Mouse (Mus musculus) retina, adult 2 months (tissue): Measurements from ENCODE around the gene Prss34.
A peak's percentile ranks its signal among the peaks of the same experiment; 100 is the strongest.

Experiments
- DNase-seq: peaks from one replicate; pipeline ENCODE4 v3.0.0-alpha.2; 2012; ENCODE audit warnings: low read depth, low spot score

The Prss34 gene

DNA sequence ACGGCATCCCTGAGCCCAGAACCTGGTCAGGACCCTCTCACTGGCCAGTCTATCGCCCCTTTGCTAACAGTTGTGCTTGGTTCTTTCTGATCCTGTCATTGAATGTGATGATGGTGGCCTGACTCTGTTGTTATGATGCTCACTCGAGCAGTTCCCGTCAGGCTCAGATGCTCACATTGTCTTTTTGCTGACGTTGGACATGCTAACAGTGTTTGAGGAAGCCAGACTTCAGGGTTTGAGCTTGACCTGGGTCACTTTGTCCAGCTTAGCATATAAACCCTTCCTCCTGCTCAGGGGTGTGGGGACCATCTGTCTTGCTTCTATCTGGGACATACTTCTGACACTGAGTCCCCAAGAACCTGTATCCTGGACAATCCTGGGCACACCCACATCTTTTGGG, 20.2 kb downstream of the Prss34 start, which contains the start of gene Prss29:
Gene Prss29, plus strand, starts transcription at position 301 of the 400 bp plus-strand sequence.
- no peak for DNase-seq

DNA sequence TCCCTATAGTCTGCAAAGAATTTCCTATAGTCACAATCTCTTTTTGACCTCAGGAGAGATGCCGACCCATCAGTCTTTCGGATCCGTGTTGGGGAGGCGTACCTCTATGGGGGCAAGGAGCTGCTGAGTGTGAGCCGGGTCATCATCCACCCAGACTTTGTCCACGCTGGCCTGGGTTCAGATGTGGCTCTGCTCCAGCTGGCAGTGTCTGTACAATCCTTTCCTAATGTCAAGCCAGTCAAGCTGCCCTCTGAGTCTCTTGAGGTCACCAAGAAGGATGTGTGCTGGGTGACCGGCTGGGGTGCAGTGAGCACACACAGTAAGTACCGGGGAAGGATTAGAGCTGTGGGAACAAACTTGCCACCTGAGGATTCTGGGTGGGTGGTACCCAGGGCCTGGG, 22.6 kb downstream of the Prss34 start:
- DNase-seq = no peak

DNA sequence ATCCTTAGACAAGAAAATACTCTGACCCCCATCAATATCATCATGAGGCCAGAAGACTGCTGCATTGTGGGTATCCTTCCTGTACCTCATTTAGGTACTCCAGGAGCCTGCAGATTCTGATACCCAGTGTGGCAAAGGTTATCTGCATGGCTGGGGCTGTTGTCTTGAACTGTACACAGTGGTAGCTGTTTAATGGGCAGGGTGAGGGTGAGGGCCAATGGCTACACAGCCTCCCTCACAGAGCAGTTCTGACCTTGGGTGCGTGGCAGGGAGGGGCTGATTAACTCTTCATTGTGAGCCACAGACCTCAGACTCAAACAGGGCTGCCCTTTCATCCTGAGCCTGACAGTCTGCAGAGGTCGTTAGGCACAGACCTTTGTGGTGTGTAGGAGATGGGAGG, 24.7 kb downstream of the Prss34 start:
- DNase-seq = no peak

DNA sequence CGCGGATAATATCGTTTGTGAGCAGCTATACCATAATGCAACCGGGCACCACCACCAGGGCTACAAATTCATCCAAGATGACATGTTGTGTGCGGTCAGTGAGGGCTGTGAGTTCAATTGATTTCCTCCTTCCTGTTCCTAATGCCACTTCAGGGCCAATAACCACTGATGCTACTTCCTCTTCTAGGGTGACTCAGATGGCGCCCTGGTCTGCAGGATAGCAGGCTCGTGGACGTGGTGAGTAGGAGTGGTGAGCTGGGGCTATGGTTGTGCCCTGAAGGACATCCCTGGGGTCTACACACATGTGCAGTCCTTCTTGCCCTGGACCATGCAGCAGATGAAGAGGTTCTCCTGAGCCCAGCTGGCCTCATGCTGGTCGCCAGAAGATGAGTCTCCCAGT, 34.1 kb downstream of the Prss34 start:
- DNase-seq = no peak

DNA sequence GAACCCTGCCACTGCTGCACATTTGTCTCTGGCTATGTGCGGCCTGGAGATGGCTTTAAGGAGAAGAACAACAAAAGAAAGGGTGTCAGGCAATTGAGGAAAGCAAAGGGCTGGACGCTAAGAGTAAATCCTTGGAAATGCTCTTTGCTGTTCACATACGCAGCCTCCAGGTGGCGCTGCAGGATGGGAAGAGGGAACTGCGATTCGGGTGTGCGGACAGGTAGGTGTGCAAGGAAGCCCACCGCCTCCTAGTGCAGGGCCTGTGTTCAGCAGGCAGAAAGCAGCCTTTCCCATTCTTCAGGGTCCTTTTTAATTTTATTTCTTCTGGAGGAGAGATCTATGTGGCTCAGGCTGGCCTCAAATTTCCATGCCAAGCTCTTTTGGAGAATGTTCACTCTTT, 35.7 kb downstream of the Prss34 start:
- DNase-seq = peak; percentile 38

DNA sequence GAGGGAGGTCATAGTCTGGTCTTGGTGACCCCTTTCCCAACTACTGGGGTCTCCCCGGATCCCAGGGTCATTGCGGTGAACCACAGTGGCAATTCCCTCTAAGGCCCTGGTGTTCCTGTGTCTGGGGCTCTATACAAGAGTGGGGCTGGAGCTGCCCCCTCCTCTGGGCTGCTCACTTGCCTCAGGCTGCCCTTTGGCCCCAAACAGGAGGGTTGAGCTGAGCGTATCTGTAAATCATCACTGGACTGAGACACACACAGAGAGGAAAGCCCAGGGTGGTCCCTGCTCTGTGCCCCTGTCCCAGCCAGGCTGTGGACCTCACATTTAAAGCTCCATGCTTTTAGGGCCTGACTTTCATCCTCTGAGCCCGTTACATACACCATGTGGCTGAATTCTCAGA, 40.0 kb downstream of the Prss34 start:
- no peak for DNase-seq

DNA sequence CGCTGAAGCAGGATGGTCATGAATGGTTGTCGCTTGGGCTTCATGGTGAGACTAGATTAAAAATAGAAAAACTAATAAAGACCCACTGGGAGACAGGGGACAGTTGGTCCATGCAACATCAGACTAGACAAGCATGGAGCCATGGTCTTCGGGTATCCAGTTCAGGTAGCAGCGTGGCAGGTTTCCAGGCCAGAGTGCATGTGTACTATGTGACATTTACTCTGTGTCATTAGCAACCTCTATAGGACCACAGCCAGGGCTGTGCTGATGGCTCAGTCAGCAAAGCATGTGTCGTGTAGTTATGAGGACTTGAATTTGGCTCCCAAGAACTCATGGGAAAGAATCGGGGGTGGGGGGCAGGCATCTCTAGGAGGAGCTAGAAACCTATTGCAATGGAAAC, 41.8 kb downstream of the Prss34 start:
- DNase-seq = no peak

DNA sequence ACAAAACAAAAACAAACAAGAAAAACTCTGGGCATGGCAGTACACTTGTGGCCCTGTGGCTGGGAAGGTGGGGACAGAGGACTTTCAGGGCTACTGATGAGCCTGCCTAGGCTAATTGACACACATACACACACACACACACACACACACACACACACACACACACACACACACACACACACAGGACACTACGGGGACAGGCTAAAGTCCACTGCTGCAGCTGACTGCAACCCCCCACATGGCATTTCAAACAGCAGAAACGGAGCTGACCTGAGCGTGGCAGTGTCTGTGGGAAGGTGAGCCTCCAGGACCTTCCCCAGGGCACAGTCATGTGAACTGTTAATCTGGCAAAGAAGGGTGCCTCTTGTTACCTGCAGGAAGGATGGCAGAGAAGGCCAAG, 43.3 kb downstream of the Prss34 start:
- no peak for DNase-seq

DNA sequence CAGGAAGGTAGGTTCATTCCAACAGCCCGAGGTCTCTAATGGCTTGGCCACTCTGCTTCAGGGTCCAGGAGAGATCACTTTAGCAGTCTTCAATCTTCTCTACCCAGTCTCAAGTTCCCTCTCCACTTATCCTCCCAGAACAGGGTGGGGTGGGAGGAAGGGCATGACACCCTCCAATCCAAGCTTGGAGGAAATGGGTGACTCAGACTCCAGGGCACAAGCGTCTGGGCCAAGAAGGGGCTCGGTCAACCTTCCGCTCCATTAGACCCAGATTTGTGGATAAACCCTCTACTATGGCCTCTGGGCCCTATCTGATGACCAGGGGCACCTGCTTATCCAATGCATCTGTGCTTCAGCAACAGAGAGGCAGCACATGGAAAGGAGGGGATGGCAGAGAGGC, 47.3 kb downstream of the Prss34 start, which contains the start of gene Tpsab1:
Gene Tpsab1, minus strand, starts transcription at position 101 of the 400 bp plus-strand sequence.
- no peak for DNase-seq
